Mouse (Mus musculus) embryonic facial prominence, embryonic 13.5 days (tissue): ENCODE measurements around the gene Plxna1. TPM values are rescaled to one million over a fixed set of nuclear protein-coding genes. Genes with fewer than 3 reads are reported as not detected.

ENCODE experiments used
- ATAC-seq: fragments of 200-750 bp; cut with Nextera tagmentation; 2 replicates; pipeline ENCODE4 v1.8.0; 2017; ENCODE audit warnings: low read depth; ENCODE audit not compliant: insufficient number of reproducible peaks, insufficient read depth, low FRiP score, low TSS enrichment
- H3K27ac ChIP-seq: fragments of 300-500 bp; sonication (generic); 2 replicates; pipeline ENCODE4 v1.5.1; 2015; ENCODE audit warnings: moderate library complexity, mild to moderate bottlenecking, inconsistent platforms
- H3K27me3 ChIP-seq: fragments of 300-500 bp; sonication (generic); 2 replicates; pipeline ENCODE4 v1.6.1; 2015; ENCODE audit warnings: mild to moderate bottlenecking, inconsistent platforms
- H3K36me3 ChIP-seq: fragments of 300-500 bp; sonication (generic); 2 replicates; pipeline ENCODE4 v1.6.1; 2015; ENCODE audit warnings: mild to moderate bottlenecking, inconsistent platforms
- H3K4me1 ChIP-seq: fragments of 300-500 bp; sonication (generic); 2 replicates; pipeline ENCODE4 v1.6.1; 2015; ENCODE audit warnings: inconsistent platforms
- H3K4me2 ChIP-seq: fragments of 300-500 bp; sonication (generic); 2 replicates; pipeline ENCODE4 v1.6.1; 2015; ENCODE audit warnings: moderate library complexity, mild to moderate bottlenecking, inconsistent platforms
- H3K4me3 ChIP-seq: fragments of 300-500 bp; sonication (generic); 2 replicates; pipeline ENCODE4 v1.5.1; 2015; ENCODE audit warnings: mild to moderate bottlenecking, inconsistent platforms
- H3K9ac ChIP-seq: fragments of 300-500 bp; sonication (generic); 2 replicates; pipeline ENCODE4 v1.6.1; 2015; ENCODE audit warnings: mild to moderate bottlenecking, inconsistent platforms
- H3K9me3 ChIP-seq: fragments of 300-500 bp; sonication (generic); 2 replicates; pipeline ENCODE4 v1.6.1; 2016; ENCODE audit warnings: inconsistent platforms
- WGBS: fragments of 180-500 bp; shearing (Covaris S2); methylation state at CpG from one replicate; pipeline ENCODE4 v1.1.7; 2015; ENCODE audit warnings: mixed read lengths; 5-methylcytosine and 5-hydroxymethylcytosine counted together
- polyA plus RNA-seq: library from polyadenylated mRNA; unstranded; fragments of >200 nt; fragmentation: Nextera tagmentation; extraction: Ambion mirVana; gene quantifications from 2 replicates; pipeline ENCODE4 v1.2.1, GENCODE M21; 2015

Gene Plxna1
- polyA plus RNA-seq, 1 experiment from 2014 or later = 31.8 TPM

GRCm38 (mm10) chr6:89359771-89360708 lies 2.4 kb downstream of the Plxna1 start:
- no peaks in the 10 kb centered on the region for H3K9me3 ChIP-seq
- peaks cover 11% of the 10 kb centered on the region for H3K27me3 ChIP-seq
- WGBS = 39% methylated on average over 20 of the region's 20 CpGs
- H3K27ac ChIP-seq = peak overlapping the region; percentile 57; the same call in 1 of the 2 replicates
- H3K36me3 ChIP-seq = peaks cover 23% of the 10 kb centered on the region
- peaks cover 51% of the 10 kb centered on the region for H3K4me1 ChIP-seq
- H3K4me3 ChIP-seq = peak overlapping the region; percentile 97
- no peak for ATAC-seq
- H3K4me2 ChIP-seq = peak overlapping the region; percentile 97
- peak overlapping the region; percentile 98 for H3K9ac ChIP-seq

- peaks cover 32% of the 10 kb centered on the region for H3K36me3 ChIP-seq
- peaks cover 8% of the 10 kb centered on the region for H3K27me3 ChIP-seq
- no peaks in the 10 kb centered on the region for H3K9me3 ChIP-seq
- no peak for ATAC-seq
- no peak overlapping the region; the same call in 1 of the 2 replicates for H3K4me3 ChIP-seq
- 87% methylated on average over 3 of the region's 3 CpGs for whole genome bisulfite sequencing
- H3K4me2 ChIP-seq = peak overlapping the region; percentile 97
- H3K27ac ChIP-seq = peak overlapping the region; percentile 22; the same call in 1 of the 2 replicates
- peaks cover 60% of the 10 kb centered on the region for H3K4me1 ChIP-seq
- H3K9ac ChIP-seq = 0 out of 2 replicates have a peak overlapping the region, but pooled peaks have one; percentile 98
Measured at GRCm38 (mm10) chr6:89359192-89359591, 3.2 kb downstream of the Plxna1 start.

- H3K9ac ChIP-seq = no peak overlapping the region
- 38% methylated on average over 7 of the region's 7 CpGs for WGBS
- peaks cover 57% of the 10 kb centered on the region for H3K36me3 ChIP-seq
- H3K4me3 ChIP-seq = no peak overlapping the region
- peaks cover 81% of the 10 kb centered on the region for H3K4me1 ChIP-seq
- no peaks in the 10 kb centered on the region for H3K9me3 ChIP-seq
- no peak overlapping the region for H3K27ac ChIP-seq
- ATAC-seq = no peak
- no peak overlapping the region for H3K4me2 ChIP-seq
- no peaks in the 10 kb centered on the region for H3K27me3 ChIP-seq
Measured at GRCm38 (mm10) chr6:89355661-89356060, 6.8 kb downstream of the Plxna1 start.

- no peak overlapping the region for H3K4me2 ChIP-seq
- WGBS = 88% methylated on average over 12 of the region's 12 CpGs
- no peak overlapping the region for H3K4me3 ChIP-seq
- H3K9me3 ChIP-seq = no peaks in the 10 kb centered on the region
- H3K27ac ChIP-seq = no peak overlapping the region
- H3K36me3 ChIP-seq = peaks cover 65% of the 10 kb centered on the region
- H3K4me1 ChIP-seq = peaks cover 76% of the 10 kb centered on the region
- no peaks in the 10 kb centered on the region for H3K27me3 ChIP-seq
- no peak for ATAC-seq
- H3K9ac ChIP-seq = no peak overlapping the region
Measured at GRCm38 (mm10) chr6:89354726-89355125, 7.7 kb downstream of the Plxna1 start.

- Histone ChIP-seq H3K9ac (peak overlapping the region; percentile 28; the same call in 1 of the 2 replicates), H3K27me3 (no peaks in the 10 kb centered on the region), H3K9me3 (no peaks in the 10 kb centered on the region), H3K27ac (peak overlapping the region; percentile 80), H3K4me2 (no peak overlapping the region), H3K36me3 (peaks cover 71% of the 10 kb centered on the region), H3K4me3 (no peak overlapping the region), H3K4me1 (peaks cover 72% of the 10 kb centered on the region)
- no peak for ATAC-seq
- 66% methylated on average over 5 of the region's 5 CpGs for WGBS
Measured at GRCm38 (mm10) chr6:89354076-89354475, 8.3 kb downstream of the Plxna1 start.

- H3K27ac ChIP-seq = peak overlapping the region; percentile 80
- H3K36me3 ChIP-seq = peaks cover 81% of the 10 kb centered on the region
- 54% methylated on average over 8 of the region's 8 CpGs for WGBS
- no peak overlapping the region for H3K9ac ChIP-seq
- H3K9me3 ChIP-seq = no peaks in the 10 kb centered on the region
- no peak for ATAC-seq
- no peak overlapping the region for H3K4me2 ChIP-seq
- H3K4me1 ChIP-seq = peaks cover 63% of the 10 kb centered on the region
- no peak overlapping the region for H3K4me3 ChIP-seq
- no peaks in the 10 kb centered on the region for H3K27me3 ChIP-seq
Measured at GRCm38 (mm10) chr6:89353101-89353500, 9.3 kb downstream of the Plxna1 start.

GRCm38 (mm10) chr6:89351441-89352137 lies 10.8 kb downstream of the Plxna1 start:
- H3K9ac ChIP-seq = 0 out of 2 replicates have a peak overlapping the region, but pooled peaks have one; percentile 52
- H3K4me1 ChIP-seq = peaks cover 63% of the 10 kb centered on the region
- no peak overlapping the region; the same call in 1 of the 2 replicates for H3K4me2 ChIP-seq
- peak; percentile 50 for ATAC-seq
- WGBS = 23% methylated on average over 5 of the region's 5 CpGs
- H3K36me3 ChIP-seq = peaks cover 88% of the 10 kb centered on the region
- H3K9me3 ChIP-seq = no peaks in the 10 kb centered on the region
- no peaks in the 10 kb centered on the region for H3K27me3 ChIP-seq
- H3K4me3 ChIP-seq = no peak overlapping the region
- peak overlapping the region; percentile 80 for H3K27ac ChIP-seq

GRCm38 (mm10) chr6:89350520-89350919 lies 11.9 kb downstream of the Plxna1 start:
- Histone ChIP-seq H3K4me3 (no peak overlapping the region), H3K27me3 (no peaks in the 10 kb centered on the region), H3K36me3 (peaks cover 82% of the 10 kb centered on the region), H3K9ac (no peak overlapping the region), H3K4me1 (peaks cover 62% of the 10 kb centered on the region), H3K9me3 (no peaks in the 10 kb centered on the region), H3K4me2 (no peak overlapping the region), H3K27ac (peak overlapping the region; percentile 80; the same call in 1 of the 2 replicates)
- WGBS = 100% methylated on average over 2 of the region's 2 CpGs
- ATAC-seq = no peak

- H3K9ac ChIP-seq = no peak overlapping the region
- WGBS = 67% methylated on average over 1 of the region's 1 CpGs
- no peak overlapping the region for H3K27ac ChIP-seq
- H3K9me3 ChIP-seq = no peaks in the 10 kb centered on the region
- no peak overlapping the region for H3K4me3 ChIP-seq
- peaks cover 64% of the 10 kb centered on the region for H3K4me1 ChIP-seq
- no peaks in the 10 kb centered on the region for H3K27me3 ChIP-seq
- H3K4me2 ChIP-seq = no peak overlapping the region
- peaks cover 77% of the 10 kb centered on the region for H3K36me3 ChIP-seq
- no peak for ATAC-seq
Measured at GRCm38 (mm10) chr6:89350037-89350515, 12.3 kb downstream of the Plxna1 start.

- no peak overlapping the region for H3K9ac ChIP-seq
- H3K27ac ChIP-seq = no peak overlapping the region
- WGBS = 55% methylated on average over 9 of the region's 9 CpGs
- ATAC-seq = no peak
- no peaks in the 10 kb centered on the region for H3K9me3 ChIP-seq
- no peaks in the 10 kb centered on the region for H3K27me3 ChIP-seq
- no peak overlapping the region for H3K4me3 ChIP-seq
- peaks cover 61% of the 10 kb centered on the region for H3K4me1 ChIP-seq
- H3K36me3 ChIP-seq = peaks cover 65% of the 10 kb centered on the region
- H3K4me2 ChIP-seq = no peak overlapping the region
Measured at GRCm38 (mm10) chr6:89348363-89348762, 14.1 kb downstream of the Plxna1 start.

GRCm38 (mm10) chr6:89347792-89348191 lies 14.6 kb downstream of the Plxna1 start:
- Histone ChIP-seq H3K27me3 (no peaks in the 10 kb centered on the region), H3K9ac (no peak overlapping the region), H3K27ac (no peak overlapping the region), H3K9me3 (no peaks in the 10 kb centered on the region), H3K4me1 (peaks cover 55% of the 10 kb centered on the region), H3K36me3 (peaks cover 65% of the 10 kb centered on the region), H3K4me2 (no peak overlapping the region), H3K4me3 (no peak overlapping the region)
- 86% methylated on average over 1 of the region's 1 CpGs for WGBS
- ATAC-seq = no peak
